Mouse (Mus musculus): ENCODE measurements around the gene Amh. TPM values are rescaled to one million over a fixed set of nuclear protein-coding genes. Genes with fewer than 3 reads are reported as not detected.
A peak's percentile ranks its signal among the peaks of the same experiment; 100 is the strongest.

The Amh gene
- polyA plus RNA-seq (2015; fragmentation: Nextera tagmentation; extraction: Ambion mirVana), result 0.10 TPM in 2 replicates

DNA sequence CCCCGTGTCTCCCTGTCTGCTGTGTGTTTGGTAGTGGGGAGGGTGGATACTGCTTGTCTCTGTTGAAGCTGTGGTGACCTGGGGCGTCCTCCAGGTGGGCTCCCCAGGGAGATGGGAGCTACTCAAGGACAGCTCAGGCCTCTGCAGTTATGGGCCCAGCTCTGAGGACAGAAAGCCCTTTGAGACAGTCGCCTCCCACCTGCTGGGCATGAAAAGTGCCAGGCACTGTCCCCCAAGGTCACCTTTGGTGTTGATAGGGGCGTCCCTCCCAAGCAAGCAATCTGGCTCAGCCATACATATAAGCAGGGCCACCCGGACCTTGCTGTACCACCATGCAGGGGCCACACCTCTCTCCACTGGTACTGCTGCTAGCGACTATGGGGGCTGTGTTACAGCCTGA, at the start of gene Amh:
Gene Amh (plus strand): TSS at position 328 of the 400 bp plus-strand sequence.
- no peak within 1 kb of the TSS for H3K9ac ChIP-seq
- no peak within 1 kb of the TSS for H3K27ac ChIP-seq
- no peaks in the 10 kb centered on the region for H3K9me3 ChIP-seq
- H3K27me3 ChIP-seq (replicated peaks), result peaks cover 22% of the 10 kb centered on the region
- no peak for ATAC-seq (replicated peaks)
- 74% methylated on average over 6 of the region's 6 CpGs for WGBS
- H3K4me1 ChIP-seq, result peaks cover 39% of the 10 kb centered on the region
- no peak within 1 kb of the TSS for H3K4me3 ChIP-seq
- peaks cover 34% of the 10 kb centered on the region for H3K36me3 ChIP-seq (replicated peaks)
- H3K4me2 ChIP-seq, result no peak within 1 kb of the TSS

DNA sequence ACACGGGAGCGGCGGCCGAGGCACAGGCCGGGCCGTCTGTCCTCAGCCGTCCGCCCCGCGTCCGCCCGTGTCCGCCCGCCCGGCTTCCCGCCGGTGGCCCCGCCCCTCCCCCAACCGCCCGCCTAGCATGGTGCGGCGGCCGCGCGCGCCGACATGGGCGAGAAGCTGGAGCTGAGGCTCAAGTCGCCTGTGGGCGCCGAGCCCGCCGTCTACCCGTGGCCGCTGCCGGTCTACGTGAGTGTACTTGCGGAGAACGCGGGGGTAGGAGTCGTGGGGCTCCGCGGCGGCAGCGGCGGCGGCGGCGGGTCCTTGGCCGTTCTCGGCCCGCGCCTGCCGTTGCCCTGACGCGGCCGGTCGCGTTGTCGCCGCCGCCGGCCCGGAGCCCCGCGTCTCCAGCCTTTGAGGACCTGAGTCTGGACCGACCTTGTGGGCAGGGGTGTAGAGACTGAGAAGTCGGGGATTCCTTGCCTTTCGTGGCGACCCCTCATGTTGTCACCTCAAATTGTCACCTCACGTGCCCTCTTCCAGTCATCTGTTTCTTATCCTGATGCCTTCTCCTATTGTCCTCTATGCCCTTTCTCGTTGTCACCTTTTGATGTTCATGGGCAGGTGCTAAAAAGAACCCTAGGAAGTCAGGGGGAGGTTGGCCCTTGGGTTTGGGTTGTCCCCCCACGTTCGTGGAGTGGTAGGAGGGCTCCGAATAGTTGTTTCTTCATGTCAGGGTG, 49.6 kb upstream of the Amh start:
- peak overlapping the region; percentile 90 for H3K27ac ChIP-seq
- H3K9ac ChIP-seq, result peak overlapping the region; percentile 91
- peaks cover 27% of the 10 kb centered on the region for H3K4me1 ChIP-seq
- H3K9me3 ChIP-seq, result no peaks in the 10 kb centered on the region
- no peaks in the 10 kb centered on the region for H3K36me3 ChIP-seq (replicated peaks)
- peak; percentile 15 for ATAC-seq (replicated peaks)
- peak overlapping the region; percentile 89 for H3K4me3 ChIP-seq
- H3K27me3 ChIP-seq (replicated peaks), result no peaks in the 10 kb centered on the region; the same call in 1 of the 2 replicates
- H3K4me2 ChIP-seq, result peak overlapping the region; percentile 89
- WGBS, result under 1% methylated on average over 67 of the region's 75 CpGs

DNA sequence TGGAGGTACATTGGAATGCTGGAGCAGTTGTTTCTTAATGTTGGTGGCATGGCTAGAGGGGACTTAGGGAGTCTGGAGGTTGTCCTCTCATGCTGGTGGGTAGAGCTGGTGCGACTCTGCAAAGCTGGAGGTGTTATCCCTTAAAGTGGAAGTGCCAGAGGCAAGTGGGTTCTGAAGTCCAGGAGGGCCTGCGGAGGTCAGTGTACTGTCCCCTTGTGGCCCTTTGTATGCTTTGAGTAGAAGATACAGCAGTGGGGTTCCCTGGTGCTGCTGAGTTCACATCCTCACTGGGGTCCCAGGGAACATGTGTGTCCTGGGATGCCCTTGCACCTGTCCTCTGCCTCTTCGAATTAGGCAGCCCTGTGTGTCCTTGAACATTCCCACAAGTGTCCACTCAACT, 48.9 kb upstream of the Amh start:
- Histone ChIP-seq H3K27me3 (replicated peaks) (no peaks in the 10 kb centered on the region; the same call in 1 of the 2 replicates), H3K4me1 (peaks cover 33% of the 10 kb centered on the region)
- 25% methylated on average over 3 of the region's 3 CpGs for WGBS

DNA sequence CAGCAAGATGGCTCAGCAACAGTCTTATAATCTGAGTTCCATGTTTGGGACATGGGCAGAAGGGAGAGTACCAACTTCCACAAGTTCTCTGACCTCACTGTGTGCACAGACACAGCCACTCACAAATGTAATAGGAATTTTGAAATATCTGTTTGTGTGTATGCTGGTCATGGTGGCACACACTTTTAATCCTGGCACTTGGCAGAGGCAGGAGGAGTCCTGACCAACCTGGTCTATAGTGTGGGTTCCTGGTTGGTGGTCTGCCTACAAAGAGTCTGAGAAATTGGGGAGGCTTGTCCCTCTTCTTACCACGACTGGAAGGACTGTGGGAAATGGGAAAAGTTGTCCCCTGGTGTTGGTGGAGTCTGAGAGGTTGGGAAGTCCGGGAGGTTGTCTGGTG, 48.5 kb upstream of the Amh start:
- Histone ChIP-seq H3K27ac (no peak overlapping the region), H3K36me3 (replicated peaks) (no peaks in the 10 kb centered on the region), H3K4me2 (peak overlapping the region; percentile 89), H3K4me3 (peak overlapping the region; percentile 89), H3K27me3 (replicated peaks) (no peaks in the 10 kb centered on the region), H3K9me3 (no peaks in the 10 kb centered on the region), H3K9ac (peak overlapping the region; percentile 91), H3K4me1 (peaks cover 33% of the 10 kb centered on the region)
- 79% methylated on average over 2 of the region's 2 CpGs for WGBS
- no peak for ATAC-seq (replicated peaks)

More for the DNA sequence above, 48.9 kb upstream of the Amh start:
- peak overlapping the region; percentile 89 for H3K4me3 ChIP-seq
- peak overlapping the region; percentile 91 for H3K9ac ChIP-seq
- peak overlapping the region; percentile 89 for H3K4me2 ChIP-seq
- H3K9me3 ChIP-seq, result no peaks in the 10 kb centered on the region
- ATAC-seq (replicated peaks), result no peak
- no peaks in the 10 kb centered on the region for H3K36me3 ChIP-seq (replicated peaks)
- H3K27ac ChIP-seq, result no peak overlapping the region

DNA sequence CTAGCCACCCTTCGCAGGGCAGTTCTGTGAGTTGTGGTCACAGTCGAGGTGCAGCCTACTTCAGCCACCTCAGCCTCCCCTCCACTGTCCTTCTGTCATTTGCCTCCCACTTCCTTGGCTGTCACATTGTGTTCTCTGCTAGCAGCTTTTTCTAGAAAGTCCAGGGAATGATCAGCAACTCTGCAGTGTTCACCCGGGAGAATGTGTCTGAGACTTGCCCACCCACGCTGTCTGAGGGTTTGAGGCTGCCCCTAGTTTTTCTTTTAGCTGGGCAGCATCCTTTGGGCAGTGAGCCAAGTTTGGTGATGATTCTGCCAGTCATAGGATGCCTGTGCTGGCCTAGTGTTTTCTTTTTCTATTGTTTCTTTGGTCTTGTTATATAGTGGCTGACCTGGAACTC, 48.1 kb upstream of the Amh start:
- WGBS, result 67% methylated on average over 4 of the region's 4 CpGs
- H3K36me3 ChIP-seq (replicated peaks), result no peaks in the 10 kb centered on the region
- H3K4me3 ChIP-seq, result peak overlapping the region; percentile 89; the same call in 1 of the 2 replicates
- peaks cover 33% of the 10 kb centered on the region for H3K4me1 ChIP-seq
- ATAC-seq (replicated peaks), result no peak
- no peak overlapping the region for H3K27ac ChIP-seq
- H3K4me2 ChIP-seq, result peak overlapping the region; percentile 89
- H3K9me3 ChIP-seq, result no peaks in the 10 kb centered on the region
- peak overlapping the region; percentile 91; the same call in 1 of the 2 replicates for H3K9ac ChIP-seq
- no peaks in the 10 kb centered on the region for H3K27me3 ChIP-seq (replicated peaks)

DNA sequence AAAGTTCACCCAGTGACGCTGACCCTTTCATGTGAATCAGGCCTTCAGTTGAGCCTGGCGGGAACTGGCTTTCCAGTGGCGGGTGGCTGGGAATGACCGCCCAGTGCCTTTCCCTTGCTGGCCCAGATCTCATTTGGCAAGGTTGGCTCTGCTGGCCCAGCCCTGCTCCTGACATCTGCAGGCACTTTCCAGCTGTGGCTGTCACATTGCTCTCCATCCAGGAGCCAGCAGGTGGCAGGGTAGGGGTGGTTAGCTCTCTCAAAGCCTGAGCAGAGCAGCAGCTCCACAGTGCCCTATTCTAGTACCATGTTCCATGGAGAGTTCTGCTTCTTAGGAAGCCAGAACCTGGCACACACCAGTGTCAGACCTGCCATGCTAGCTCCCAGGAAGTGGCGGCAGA, 47.3 kb upstream of the Amh start:
- Histone ChIP-seq H3K4me3 (no peak overlapping the region), H3K4me1 (peaks cover 33% of the 10 kb centered on the region), H3K27ac (no peak overlapping the region), H3K27me3 (replicated peaks) (no peaks in the 10 kb centered on the region), H3K4me2 (peak overlapping the region; percentile 89), H3K36me3 (replicated peaks) (no peaks in the 10 kb centered on the region), H3K9me3 (no peaks in the 10 kb centered on the region), H3K9ac (no peak overlapping the region)
- ATAC-seq (replicated peaks), result no peak
- 32% methylated on average over 5 of the region's 5 CpGs for WGBS

DNA sequence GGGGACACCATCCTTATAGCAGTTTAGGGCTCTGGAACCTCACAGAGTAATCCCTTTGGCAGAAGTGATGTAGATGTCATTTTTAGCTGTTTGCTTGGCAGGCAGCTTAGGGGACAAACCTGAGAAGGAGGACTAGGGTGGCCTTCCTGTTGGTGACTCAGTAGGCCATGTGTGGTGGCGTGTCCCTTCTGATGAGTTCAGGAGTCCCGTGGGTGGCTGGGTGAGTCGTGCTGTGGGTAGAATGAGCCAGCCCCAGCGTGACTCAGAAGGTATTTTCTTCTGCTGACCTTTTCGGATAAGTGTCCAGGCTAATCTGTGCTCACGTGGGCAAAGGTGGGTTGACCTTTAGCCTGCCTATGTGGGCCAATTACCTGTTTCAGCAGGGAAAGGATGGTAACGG, 46.4 kb upstream of the Amh start:
- Histone ChIP-seq H3K27ac (no peak overlapping the region), H3K27me3 (replicated peaks) (no peaks in the 10 kb centered on the region), H3K4me2 (no peak overlapping the region), H3K36me3 (replicated peaks) (no peaks in the 10 kb centered on the region), H3K4me3 (no peak overlapping the region), H3K4me1 (peaks cover 33% of the 10 kb centered on the region), H3K9ac (no peak overlapping the region), H3K9me3 (no peaks in the 10 kb centered on the region)
- 84% methylated on average over 7 of the region's 7 CpGs for WGBS
- no peak for ATAC-seq (replicated peaks)

DNA sequence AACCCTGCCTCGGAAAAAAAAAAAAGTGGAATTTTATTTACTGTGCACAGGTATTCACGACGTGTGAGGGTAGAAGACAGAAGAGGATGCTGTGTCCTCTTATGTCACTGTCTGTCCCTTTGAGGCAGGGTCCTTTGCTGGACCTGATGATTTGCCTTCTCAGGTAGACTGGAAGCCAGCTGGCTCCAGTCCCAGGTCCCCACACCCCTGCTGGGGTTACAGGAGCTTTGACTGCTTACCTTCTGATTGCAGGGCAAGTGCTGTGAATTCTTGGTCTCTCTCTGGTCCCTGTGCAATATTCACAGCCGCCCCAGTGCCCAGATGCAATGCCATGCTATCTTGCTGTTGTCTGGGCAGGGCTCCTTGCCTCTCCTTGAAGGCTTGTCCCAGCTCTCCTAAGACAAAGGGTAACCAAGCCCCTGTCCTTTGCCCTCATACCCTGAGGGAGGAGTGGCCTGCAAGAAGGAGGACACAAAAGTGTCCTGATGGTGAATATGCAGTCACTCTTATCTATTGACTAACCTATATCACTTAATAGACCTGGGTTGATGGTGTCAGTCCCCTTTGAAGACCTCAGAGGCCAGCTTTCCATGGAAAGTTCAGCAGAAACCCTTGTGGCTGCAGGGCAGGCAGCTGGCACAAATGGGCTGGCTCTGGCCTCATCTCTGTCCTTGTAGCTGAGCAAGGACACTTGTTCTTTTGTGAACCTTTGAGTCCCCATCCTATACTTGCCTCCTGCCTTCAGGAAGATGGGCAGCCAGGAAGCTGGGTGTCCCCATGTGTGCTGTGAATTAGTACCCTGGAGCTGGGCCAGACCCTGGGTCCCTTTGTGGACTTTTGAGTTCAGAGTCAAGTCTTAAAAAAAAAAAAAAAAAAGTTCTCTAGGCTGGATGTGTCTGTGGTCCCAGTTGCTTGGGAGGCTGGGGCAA, 44.2 kb upstream of the Amh start:
- Histone ChIP-seq H3K36me3 (replicated peaks) (no peaks in the 10 kb centered on the region), H3K4me2 (no peak overlapping the region), H3K9ac (no peak overlapping the region), H3K4me3 (no peak overlapping the region), H3K9me3 (no peaks in the 10 kb centered on the region), H3K4me1 (peaks cover 32% of the 10 kb centered on the region), H3K27me3 (replicated peaks) (no peaks in the 10 kb centered on the region), H3K27ac (no peak overlapping the region)
- ATAC-seq (replicated peaks), result no peak
- 94% methylated on average over 4 of the region's 4 CpGs for WGBS

DNA sequence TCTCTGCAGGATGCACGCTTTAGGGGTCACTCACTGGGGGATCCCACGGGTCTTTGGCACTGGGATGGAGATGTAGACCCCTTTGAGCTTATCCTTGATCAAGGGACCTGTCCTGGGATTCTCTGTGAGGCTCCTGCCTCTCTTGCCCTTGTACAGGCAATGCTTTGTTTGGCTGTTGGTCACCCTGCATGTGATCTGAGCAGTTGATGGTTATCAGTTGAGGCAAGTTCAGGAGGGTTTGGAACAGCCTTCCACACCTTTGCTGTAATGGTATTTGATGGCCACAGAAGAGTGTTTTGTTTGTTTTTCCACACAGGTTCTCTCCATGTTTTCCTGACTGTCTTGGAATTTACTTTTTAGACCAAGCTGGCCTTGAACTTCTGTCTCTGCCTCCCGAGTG, 43.2 kb upstream of the Amh start:
- Histone ChIP-seq H3K9ac (no peak overlapping the region), H3K27me3 (replicated peaks) (no peaks in the 10 kb centered on the region), H3K4me1 (peaks cover 22% of the 10 kb centered on the region), H3K4me2 (no peak overlapping the region), H3K36me3 (replicated peaks) (0 out of 2 replicates have a peak, but pooled peaks cover 6% of the 10 kb centered on the region), H3K4me3 (no peak overlapping the region), H3K9me3 (no peaks in the 10 kb centered on the region), H3K27ac (no peak overlapping the region)
- no peak for ATAC-seq (replicated peaks)
- 67% methylated on average over 3 of the region's 3 CpGs for WGBS

DNA sequence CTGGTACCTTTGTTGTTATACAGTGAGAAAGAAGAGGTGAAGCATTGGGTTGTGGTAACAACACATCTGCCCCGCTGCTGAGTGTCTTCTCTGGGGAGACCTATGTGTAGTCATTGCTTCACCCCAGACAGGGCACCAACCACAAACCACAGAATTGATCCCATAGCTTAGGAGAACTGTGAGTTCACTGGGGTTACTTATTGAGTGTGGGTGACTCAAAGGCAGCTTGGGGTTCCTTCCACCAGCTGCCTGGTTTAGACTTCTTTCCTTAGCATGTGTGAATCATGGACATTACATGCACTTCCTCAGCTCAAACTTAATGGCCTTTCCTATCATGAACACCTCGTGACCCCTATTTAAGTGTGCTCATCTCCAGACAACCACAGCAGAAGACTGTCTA, 41.5 kb upstream of the Amh start:
- Histone ChIP-seq H3K9me3 (no peaks in the 10 kb centered on the region), H3K36me3 (replicated peaks) (peaks cover 14% of the 10 kb centered on the region), H3K4me1 (peaks cover 6% of the 10 kb centered on the region), H3K27ac (no peak overlapping the region), H3K9ac (no peak overlapping the region), H3K27me3 (replicated peaks) (no peaks in the 10 kb centered on the region), H3K4me2 (no peak overlapping the region), H3K4me3 (no peak overlapping the region)
- no peak for ATAC-seq (replicated peaks)
- 97% methylated on average over 2 of the region's 2 CpGs for WGBS

DNA sequence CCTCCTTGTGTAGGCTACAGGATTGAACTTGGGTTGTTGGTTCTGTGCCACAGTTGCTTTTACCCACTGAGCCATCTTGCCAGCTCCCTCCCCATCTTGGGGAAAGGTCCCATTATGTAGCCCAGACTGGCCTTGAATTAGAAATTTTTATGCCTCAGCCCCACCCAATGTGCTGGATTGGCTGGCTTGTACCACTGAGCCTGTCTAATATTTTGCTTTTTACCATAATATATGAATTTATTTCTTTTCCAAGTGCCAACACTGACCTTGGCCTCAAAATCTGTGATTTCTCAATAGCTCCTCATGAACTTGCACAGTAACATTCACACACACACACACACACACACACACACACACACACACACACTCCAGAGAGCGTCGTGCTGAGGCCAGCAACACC, 39.3 kb upstream of the Amh start:
- H3K27ac ChIP-seq, result no peak overlapping the region
- 89% methylated on average over 2 of the region's 2 CpGs for WGBS
- no peaks in the 10 kb centered on the region for H3K27me3 ChIP-seq (replicated peaks)
- ATAC-seq (replicated peaks), result no peak
- no peak overlapping the region for H3K4me2 ChIP-seq
- H3K9me3 ChIP-seq, result no peaks in the 10 kb centered on the region
- peaks cover 4% of the 10 kb centered on the region for H3K4me1 ChIP-seq
- H3K36me3 ChIP-seq (replicated peaks), result peaks cover 30% of the 10 kb centered on the region
- H3K4me3 ChIP-seq, result no peak overlapping the region
- no peak overlapping the region for H3K9ac ChIP-seq

DNA sequence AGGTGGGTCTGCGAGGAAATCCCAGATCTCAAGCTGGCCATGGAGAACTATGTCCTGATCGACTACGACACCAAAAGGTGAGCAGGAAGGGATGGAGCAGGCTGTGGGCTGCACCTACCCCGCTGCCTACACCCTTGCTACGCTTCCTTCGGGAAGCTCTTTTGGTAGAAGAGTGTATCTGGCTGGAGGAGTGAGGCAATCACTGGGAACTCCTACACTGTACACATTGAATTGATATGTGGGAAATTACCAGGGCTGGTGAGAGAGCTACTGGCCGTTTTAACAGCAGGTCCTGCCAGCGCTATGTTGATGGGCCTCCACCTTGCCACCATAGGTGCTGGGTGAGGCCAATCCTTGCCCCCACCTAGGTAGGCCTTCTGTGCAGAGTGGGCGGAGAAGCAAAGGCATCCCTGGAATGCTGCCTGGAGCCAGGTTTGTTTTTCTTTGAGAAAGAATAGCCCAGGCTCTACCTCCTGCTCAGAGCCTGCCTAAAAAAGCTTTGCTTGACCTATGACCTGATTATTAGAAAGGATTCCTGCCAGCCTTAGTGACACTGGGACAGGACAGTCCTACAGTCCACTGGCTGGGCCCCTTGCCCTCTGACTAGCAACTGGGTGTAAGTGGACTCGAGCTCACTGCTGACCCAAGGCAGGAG, 38.8 kb upstream of the Amh start:
- 87% methylated on average over 10 of the region's 10 CpGs for WGBS
- no peaks in the 10 kb centered on the region for H3K4me1 ChIP-seq
- no peak overlapping the region for H3K27ac ChIP-seq
- H3K36me3 ChIP-seq (replicated peaks), result peaks cover 35% of the 10 kb centered on the region
- H3K9me3 ChIP-seq, result no peaks in the 10 kb centered on the region
- H3K4me3 ChIP-seq, result no peak overlapping the region
- H3K4me2 ChIP-seq, result no peak overlapping the region
- no peak overlapping the region for H3K9ac ChIP-seq
- no peak for ATAC-seq (replicated peaks)
- no peaks in the 10 kb centered on the region for H3K27me3 ChIP-seq (replicated peaks)
